Mouse (Mus musculus) olfactory bulb, adult 2 months (tissue): Measurements from ENCODE around the gene Bco2.

ENCODE experiments used
- CTCF ChIP-seq: fragments of 200-500 bp; IDR thresholded peaks from 2 replicates; pipeline ENCODE4 v1.5.1; 2012; ENCODE audit warnings: low read depth, mild to moderate bottlenecking, low read length, moderate library complexity; ENCODE audit not compliant: insufficient read depth
- POLR2A ChIP-seq: fragments of 200-500 bp; IDR thresholded peaks from 2 replicates; pipeline ENCODE4 v1.6.1; 2012; ENCODE audit warnings: mild to moderate bottlenecking, low read depth, low read length, moderate library complexity; ENCODE audit not compliant: insufficient read depth

DNA sequence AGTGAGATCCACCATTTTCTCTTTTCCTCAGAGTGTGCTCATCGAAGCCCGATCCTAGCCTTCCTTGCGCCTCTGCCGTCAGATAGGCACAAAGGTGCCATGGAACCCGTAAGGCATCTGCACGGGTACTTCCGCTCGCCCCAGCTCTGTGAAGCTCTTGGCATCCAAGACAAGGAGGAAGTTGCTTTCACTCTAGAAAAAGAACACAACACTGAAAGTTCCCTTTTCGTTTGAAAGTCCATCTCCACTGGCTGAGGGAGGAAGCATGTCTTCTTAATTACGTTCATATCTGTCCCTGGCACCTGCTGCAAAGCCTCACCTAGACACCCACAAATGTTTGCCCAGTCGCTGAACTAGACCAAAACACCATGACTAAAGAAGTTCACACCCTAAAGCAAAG lies 21.7 kb downstream of the Bco2 start:
- TF ChIP-seq CTCF (no peak), POLR2A (no peak)
